Mouse (Mus musculus): ENCODE measurements around the gene Rwdd2b.

Rwdd2b gene

DNA sequence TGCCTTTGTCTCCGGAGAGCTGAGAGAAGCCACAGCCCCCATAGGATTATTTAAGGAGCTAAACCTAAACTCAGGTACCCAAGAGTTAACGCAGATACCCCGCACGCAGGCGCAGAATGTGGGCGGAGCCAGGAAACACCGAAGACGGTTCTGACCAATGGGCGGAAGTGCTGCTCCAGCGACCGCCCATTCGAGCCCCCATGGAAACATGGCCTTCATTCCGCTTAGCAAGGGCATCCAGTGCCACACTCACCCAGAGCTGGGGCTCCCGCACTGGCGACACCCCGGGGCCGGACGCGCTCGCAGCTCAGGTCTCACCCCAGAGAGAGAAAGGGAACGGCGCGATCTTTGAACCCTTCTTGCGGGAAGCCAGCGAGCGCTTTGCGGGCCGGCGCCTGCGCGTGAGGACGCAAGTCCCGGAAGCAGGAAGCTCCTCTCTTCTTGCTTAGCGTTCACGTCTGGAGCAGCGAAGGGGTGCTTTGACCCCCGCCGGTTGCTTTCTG, at the start of gene Rwdd2b:
Gene Rwdd2b, minus strand, starts transcription at position 390 of the 503 bp plus-strand sequence.
- in situ Hi-C loops (cut with MboI; ENCODE audit: low sequenced_read_pairs), result no loop called here

- in situ Hi-C loops (cut with MboI; ENCODE audit: low sequenced_read_pairs), result no loop called here
These were observed 48.2 kb upstream of the Rwdd2b start for GRCm38 (mm10) chr16:87488605-87489004.

DNA sequence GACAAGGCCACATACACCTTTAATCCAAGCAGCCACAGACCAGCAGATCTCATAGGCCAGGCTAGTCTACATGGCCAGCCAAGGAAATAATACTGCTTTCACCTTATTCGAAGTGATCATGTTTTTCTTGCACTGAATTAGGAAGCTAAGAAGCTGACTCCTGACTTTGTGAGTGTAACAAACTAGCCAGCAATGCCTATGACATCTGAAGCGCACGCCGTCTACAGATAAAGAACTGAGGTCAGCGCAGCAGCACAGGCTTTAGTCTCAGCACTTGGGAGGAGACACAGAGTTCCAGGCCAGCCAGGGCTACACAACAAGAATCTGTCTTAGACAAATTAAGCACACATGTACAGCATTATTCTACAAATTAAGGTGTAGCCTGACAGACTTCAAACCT, 46.4 kb upstream of the Rwdd2b start:
- in situ Hi-C loops (cut with MboI; ENCODE audit: low sequenced_read_pairs), result no loop called here

DNA sequence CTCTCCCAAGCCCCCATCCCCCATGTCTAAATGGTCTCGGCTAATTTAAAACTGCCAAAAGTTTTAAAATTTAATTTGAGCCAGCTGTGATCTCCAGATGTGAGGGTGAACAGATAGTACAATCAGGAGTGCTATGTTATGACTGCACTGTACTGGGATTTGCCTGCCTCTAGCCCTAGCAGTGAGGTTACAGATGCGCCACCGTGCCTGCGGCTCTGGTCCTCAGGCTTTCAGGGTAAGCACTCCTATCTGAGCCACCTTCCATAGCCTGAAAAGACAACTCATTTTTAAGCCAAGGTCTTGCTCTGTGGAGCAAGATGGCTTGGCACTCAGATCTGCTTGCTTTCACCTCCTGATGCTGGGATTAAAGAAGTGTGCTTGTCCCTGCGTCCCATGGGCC, 44.0 kb upstream of the Rwdd2b start:
- in situ Hi-C loops (cut with MboI; ENCODE audit: low sequenced_read_pairs), result no loop called here

- in situ Hi-C loops (cut with MboI; ENCODE audit: low sequenced_read_pairs), result no loop called here
These were observed 30.2 kb upstream of the Rwdd2b start for GRCm38 (mm10) chr16:87470579-87470978.

DNA sequence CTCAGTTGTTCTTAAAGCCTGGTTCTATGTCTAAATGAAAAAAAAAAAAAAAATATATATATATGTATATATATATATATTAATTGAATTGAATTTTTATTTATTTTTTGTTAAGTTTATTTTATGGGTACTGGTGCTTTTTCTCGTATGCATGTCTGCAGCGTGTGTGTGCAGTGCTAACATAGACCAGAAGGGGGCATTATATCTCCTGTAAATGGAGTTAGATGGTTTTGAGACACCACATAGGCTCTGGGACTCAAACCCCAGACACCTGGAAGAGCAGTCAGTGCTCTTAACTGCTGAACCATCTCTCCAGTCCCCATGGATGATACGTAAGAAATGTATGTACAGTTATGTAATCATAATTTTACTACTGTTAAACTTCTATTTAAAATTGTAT, 18.4 kb upstream of the Rwdd2b start:
- in situ Hi-C loops (cut with MboI; ENCODE audit: low sequenced_read_pairs), result no loop called here

- in situ Hi-C loops (cut with MboI; ENCODE audit: low sequenced_read_pairs), result no loop called here
These were observed 14.8 kb upstream of the Rwdd2b start for GRCm38 (mm10) chr16:87455180-87455611.

GRCm38 (mm10) chr16:87454419-87455179, 14.2 kb upstream of the Rwdd2b start, which contains the start of gene Usp16:
Gene Usp16 (plus strand): TSS chr16:87454703.
- in situ Hi-C loops (cut with MboI; ENCODE audit: low sequenced_read_pairs), result no loop called here

DNA sequence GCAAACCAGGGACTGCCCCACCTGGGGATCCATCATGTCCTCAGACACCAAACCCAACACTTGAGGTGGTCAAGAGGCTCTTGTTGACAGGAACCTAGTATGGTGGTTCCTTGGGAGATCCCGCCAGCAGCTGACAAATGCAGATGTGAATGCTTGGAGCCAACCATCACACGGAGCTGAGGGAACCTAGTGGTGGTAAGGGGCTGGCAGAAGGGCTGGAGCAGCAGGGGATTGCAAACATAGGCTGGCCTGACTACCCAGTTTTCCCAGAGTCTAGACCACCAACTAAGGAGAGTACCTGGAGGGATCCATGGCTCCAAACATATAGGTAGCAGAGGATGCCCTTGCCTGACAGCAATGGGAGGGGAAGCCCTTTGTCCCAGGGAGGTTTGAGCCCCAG, 12.9 kb upstream of the Rwdd2b start:
- in situ Hi-C loops (cut with MboI; ENCODE audit: low sequenced_read_pairs), result no loop called here

DNA sequence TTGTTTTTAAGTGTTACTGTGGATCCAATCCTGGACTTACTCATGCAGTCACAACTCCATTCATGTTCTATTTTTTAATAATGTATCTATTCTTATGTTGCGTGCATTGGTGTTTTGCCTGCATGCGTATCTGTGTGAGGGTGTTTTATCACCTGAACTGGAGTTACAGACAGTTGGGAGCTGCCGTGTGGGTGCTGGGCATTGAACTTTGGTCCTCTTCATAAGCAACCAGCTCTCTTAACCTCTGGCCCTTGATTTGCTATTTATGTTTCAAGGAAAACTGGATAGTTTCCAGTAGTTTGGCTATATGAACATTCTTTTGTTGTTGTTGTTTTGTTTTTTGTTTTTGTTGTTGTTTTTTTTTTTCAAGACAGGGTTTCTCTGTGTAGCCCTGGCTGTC, 5.2 kb upstream of the Rwdd2b start:
- in situ Hi-C loops (cut with MboI; ENCODE audit: low sequenced_read_pairs), result no loop called here

DNA sequence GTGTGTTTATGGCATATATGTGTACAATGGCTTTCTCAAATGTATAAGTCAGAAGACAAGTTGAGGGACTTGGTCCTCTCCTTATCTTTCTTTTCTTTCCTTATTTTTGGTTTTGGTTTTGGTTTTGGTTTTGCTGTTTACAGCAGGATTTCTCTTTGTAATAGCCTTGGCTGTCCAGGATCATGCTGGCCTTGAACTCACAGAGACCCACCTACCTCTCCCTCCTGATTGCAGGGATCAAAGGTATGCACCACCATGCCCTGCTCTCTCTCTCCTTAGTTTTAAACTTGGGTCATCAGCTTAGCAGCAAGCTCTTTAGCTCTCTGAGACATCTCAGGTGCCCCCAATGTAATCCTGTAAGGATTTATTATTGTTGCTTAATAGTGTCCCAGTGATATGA, 4.7 kb upstream of the Rwdd2b start:
- in situ Hi-C loops (cut with MboI; ENCODE audit: low sequenced_read_pairs), result no loop called here

- in situ Hi-C loops (cut with MboI; ENCODE audit: low sequenced_read_pairs), result no loop called here
These were observed 3.7 kb upstream of the Rwdd2b start for GRCm38 (mm10) chr16:87444071-87444470.

DNA sequence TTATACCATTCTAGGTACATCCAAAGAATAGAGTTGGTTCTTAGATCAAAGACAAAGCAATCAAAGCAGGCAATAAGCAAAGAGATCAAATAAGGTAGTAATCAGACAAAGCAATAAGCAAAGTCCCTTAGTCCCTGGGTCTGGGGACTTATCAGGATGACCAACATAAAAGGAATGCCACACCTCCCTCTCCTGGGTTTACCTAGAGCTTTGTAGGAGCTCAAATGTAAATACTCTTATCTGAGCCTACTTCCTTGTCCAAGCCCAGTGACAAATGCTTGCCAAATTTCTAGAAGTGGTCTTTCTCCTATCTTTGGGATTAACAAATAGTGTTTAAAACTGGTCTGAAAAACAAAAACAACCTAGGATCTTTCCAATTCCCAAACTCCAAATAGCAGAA, 2.9 kb upstream of the Rwdd2b start:
- in situ Hi-C loops (cut with MboI; ENCODE audit: low sequenced_read_pairs), result no loop called here

GRCm38 (mm10) chr16:87442291-87442690, 1.9 kb upstream of the Rwdd2b start:
- in situ Hi-C loops (cut with MboI; ENCODE audit: low sequenced_read_pairs), result no loop called here

GRCm38 (mm10) chr16:87441089-87441488, 716 bp upstream of the Rwdd2b start:
- in situ Hi-C loops (cut with MboI; ENCODE audit: low sequenced_read_pairs), result no loop called here

DNA sequence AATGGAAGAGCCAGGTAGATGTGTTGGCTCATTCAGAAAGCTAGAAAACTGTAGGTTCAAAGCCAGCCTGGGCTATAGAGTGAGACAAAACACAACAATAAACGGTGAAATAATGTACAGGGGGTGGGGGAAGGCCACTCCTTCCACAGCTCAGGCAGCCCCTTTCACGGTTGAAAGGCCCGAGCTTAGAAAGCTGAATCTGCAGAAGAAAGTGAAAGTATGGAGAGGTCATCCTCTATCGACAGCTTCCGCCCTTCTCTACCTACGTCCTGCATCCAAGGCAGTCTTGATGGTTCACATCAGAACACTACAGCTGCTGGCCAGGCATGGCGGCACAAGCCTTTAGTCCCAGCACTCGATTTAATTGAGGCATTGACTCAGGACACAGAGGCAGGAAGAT, 1.7 kb downstream of the Rwdd2b start:
- in situ Hi-C loops (cut with MboI; ENCODE audit: low sequenced_read_pairs), result no loop called here

DNA sequence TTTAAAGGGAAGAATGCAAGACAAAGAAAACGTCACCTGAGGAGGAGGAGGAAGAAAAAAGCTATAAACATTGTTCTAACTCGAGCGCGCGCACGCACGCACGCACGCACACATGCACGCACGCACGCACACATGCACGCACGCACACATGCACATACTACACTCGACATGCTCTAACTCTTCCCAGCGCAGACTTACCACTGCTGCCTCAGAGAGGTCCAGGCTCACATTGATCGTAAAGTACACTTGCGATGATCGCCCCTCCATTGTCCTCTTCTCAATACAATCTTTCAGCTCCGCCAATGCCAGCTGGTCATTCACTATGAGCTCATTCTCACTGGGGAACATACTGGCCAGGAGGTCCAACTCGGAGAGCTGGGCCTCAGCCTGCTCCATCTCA, 3.3 kb downstream of the Rwdd2b start:
- in situ Hi-C loops (cut with MboI; ENCODE audit: low sequenced_read_pairs), result no loop called here

DNA sequence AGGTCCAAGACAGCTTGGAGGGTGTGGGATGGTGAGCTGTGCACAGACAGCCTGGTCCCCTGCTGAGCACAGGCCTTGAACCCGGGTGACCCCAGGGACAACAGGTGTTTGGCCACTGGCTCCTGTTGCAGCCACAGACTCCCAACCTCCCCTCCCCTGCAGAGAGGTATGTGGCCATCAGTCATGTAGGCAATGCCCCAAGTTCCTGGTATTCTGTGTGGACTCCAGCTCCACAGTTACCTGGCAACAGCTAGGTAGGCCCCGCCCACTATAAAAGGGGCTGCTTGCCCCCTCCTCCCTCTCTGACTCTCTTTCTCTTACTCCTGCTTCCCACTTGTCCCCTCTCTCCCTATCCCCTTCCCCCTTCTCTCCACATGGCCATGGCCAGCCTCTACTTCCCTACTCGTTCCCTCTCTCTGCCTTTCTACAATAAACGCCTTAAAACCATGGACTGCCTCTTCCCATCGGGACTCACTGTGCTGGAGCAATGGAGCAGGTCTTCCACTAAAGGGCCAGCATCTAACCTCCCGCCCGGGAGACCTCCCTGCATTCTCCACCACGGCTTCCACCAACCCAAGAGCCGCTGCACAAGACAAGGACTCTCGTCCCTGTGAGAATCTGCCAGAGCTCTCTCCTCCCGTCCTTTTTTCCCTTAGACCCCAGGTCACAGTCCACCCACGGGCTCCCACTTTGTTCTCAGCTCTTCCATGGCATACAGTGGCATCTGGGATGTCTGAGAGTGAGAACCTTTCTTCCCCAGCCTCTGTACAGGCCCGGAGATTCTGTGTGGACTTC, 4.8 kb downstream of the Rwdd2b start:
- in situ Hi-C loops (cut with MboI; ENCODE audit: low sequenced_read_pairs), result no loop called here

DNA sequence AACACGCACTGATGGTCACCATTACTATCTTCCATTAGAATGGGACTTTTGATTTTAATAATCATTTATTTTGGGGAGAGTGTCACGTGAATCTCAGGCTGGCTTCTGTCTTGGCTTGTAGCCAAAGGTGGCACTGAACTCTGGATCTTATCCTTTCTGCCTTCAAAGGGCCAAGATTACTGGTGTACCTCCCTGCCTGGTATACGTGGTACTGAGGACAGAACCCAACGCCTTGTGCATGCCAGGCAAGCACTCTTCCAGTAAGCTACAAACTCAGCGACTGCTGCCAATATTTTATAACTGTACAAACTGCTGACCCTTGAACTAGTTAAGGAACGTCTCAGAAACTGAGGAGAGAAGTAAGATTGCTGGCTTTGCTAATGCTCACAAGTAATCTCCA, 5.4 kb downstream of the Rwdd2b start:
- in situ Hi-C loops (cut with MboI; ENCODE audit: low sequenced_read_pairs), result no loop called here

DNA sequence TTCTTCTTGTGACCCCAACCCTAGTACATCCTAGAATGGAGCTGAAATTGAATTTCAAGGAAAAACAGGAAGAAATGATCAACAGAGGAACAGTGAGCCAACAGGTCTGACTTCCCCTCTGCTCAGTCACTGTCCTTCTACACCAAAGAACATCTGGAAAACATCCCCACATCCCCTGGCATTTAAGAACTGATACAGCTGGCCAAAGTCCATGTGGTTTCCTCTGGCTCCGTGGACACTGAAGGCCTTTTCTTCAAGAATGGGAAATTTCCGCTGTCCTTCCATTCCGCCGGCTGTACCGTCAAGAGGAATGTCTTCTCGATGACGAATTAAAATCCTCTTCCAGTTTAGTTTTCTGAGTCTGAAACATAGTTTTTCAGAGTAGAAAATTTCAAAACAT, 6.1 kb downstream of the Rwdd2b start:
- in situ Hi-C loops (cut with MboI; ENCODE audit: low sequenced_read_pairs), result no loop called here

DNA sequence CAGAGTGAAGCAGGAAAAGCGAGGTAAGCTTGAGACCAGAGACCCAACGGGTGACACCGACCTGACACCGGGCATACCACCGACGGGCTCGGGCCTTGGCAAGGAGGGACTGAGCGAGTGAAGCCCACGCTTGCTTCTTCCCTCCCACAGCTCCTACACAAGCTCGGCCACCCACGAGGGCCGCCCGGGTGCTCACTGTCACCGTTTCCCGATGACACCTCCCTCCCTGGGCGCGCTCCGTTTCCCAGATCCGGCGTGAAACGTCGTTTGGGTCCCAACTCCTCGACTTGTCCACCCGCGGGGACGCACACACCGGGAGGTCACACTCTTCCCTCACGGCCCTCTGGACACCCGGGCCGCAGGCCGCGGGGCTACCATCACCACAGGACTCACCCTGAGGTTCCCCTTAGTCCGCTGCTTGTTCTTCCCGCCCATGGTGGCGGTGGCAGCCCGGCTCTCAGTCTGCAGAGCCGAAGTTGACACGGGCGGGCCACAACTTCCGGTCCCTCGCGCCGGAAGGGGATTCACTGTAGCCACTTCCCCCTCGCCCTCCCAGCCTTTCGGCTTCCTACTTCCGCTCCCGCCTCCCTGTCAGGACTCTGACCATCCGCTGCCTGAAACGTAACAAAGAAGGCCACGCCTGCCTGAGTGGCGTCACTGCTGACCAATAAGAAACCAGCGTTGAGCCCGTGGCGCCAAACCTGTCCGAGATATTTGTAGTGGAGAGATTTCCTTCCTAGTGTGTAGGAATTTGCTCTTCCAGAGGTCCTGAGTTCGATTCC, 8.1 kb downstream of the Rwdd2b start, which contains the start of gene Ltn1:
Gene Ltn1, minus strand, starts transcription at position 580 of the 782 bp plus-strand sequence.
- in situ Hi-C loops (cut with MboI; ENCODE audit: low sequenced_read_pairs), result no loop called here
